Mouse (Mus musculus) heart, postnatal 25 days (tissue): Measurements from ENCODE around the gene Popdc2. TPM values are rescaled to one million over a fixed set of nuclear protein-coding genes. Genes with fewer than 3 reads are reported as not detected.

ENCODE experiments used
- DNase-seq: peaks from one replicate; pipeline ENCODE4 v3.0.0; 2022; ENCODE audit warnings: low spot score
- intact Hi-C: fragments of 180-260 bp; cut with DNase I; formaldehyde crosslinking; loops from one replicate; pipeline ENCODE4 v1.15.1; 2025
- total RNA-seq, 2 experiments: library from RNA; stranded (reverse); gene quantifications; 2 replicates each; pipeline ENCODE4 v1.2.3; 2021

The Popdc2 gene
- total RNA-seq, 2 experiments from 2014 or later = 481 to 520 TPM

DNA sequence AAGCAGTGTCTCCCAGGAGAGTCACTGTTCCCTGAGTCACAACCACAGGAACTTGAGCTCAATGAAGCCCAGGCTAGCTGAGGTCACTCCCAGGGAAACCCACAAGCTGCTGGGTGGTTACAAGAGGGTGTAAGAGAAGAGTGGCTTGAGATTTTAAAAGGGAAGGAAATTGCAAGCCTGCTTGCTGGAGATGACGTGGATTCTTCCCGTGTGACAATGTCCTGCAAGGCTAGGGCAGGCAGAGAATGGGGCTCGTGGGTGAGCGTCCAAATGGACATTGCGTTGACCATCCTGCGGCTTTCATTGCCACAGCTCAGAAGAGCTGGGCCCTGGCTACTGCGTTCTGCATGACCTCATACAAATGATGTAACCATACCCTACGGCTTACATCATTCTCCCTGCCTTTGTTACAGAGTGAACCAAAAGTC, 32.2 kb downstream of the Popdc2 start:
- no peak for DNase-seq
- intact Hi-C loops = loop anchor here (5.0 kb wide), 1 partner anchor 42 kb away; no protein-coding TSS in a partner anchor

DNA sequence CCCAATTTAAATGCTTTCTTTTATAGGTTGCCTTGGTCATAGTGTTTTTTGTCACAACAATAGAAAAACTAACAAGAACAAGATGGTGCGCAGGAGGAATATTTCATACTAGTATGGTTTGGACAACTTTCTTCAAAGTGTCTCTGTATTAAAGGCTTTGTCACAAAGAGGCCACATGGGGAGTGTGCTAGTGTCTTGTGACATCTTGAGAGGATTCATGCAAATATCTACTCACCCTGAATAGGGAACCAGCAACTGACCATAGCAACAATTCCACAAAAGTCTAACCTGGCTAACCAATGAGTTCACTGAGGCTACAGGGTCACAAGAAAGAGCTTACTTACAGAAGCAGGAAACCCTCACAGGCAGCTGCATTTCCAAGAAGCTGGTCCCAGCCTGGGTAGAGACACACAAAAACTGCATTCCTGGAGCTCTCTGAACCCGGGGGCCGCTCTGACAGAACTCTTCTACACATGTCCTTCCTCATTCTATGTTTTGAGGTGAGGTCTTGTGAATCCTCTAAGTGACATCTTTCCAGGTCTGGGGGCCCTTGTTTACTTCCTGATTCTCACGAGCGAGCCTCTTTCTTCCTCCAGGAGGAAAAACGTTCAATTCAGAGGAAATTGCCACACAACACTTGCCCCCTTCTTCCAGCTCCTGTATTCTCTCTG, 33.2 kb downstream of the Popdc2 start:
- intact Hi-C loops = loop anchor here (5.0 kb wide), 2 partner anchors 37 to 87 kb away; partner anchors contain the start of gene Pla1a
- DNase-seq = no peak

DNA sequence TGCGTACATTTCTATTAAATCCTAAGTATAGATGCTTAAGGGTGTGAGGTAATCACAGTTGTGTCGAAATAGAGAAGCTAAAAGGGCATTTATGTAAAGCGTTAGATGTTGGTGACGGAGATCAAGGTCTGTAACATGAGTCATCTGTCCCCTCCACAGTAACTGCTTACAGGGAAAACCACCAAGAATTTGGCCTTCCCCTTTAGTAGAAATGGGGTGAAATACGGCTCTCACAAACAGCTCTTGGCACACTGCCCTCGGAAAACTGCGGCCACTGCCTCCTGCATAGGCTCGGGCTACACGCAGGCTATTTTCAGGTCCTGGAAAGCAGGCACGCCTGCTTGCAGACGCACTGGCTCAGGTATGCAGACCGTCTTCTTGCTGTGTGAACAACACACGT, 34.1 kb downstream of the Popdc2 start:
- intact Hi-C loops = loop anchor here (5.0 kb wide), 2 partner anchors 36 to 86 kb away; partner anchors contain the start of gene Pla1a
- DNase-seq = peak; percentile 26

DNA sequence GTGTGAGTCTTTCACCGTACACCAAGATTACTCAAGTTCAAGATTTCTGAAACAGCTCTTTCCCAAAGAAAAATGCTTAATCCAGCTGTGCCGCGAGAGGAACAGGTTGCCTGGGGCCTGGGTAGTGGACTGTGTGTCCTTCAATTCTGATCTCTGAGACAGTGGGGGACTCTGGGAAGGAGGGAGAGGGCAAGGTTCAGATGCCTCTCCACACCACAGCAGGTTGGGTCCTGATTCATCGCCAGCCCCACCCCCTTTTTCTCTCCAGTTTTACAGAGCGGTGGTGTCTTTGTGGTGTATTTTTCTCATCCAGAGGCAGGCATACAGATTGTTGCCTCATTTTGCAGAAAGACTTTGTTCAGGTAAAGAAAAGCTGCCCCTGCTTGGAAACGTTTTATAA, 36.3 kb downstream of the Popdc2 start:
- DNase-seq = no peak
- intact Hi-C loops = loop anchor here (5.0 kb wide), 2 partner anchors 34 to 84 kb away; partner anchors contain the start of gene Pla1a

DNA sequence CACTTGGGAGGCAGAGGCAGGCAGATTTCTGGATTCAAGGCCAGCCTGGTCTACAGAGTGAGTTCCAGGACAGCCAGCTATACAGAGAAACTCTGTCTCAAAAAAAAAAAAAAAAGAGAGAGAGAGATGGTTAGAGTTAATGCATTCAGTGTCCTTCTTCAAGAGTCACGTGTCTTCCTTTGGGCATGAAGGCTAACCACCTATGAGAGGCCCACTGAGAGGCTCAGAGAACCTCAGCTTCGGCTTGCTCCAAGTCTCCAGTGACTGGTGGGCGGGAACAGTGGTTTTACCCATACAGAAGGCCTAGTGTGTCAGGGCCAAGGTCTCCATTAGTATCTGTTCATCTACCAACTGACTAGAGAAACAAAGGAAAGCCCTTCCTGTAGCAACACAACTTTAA, 37.1 kb downstream of the Popdc2 start:
- DNase-seq = no peak
- intact Hi-C loops = loop anchor here (5.0 kb wide), 2 partner anchors 33 to 83 kb away; partner anchors contain the start of gene Pla1a

DNA sequence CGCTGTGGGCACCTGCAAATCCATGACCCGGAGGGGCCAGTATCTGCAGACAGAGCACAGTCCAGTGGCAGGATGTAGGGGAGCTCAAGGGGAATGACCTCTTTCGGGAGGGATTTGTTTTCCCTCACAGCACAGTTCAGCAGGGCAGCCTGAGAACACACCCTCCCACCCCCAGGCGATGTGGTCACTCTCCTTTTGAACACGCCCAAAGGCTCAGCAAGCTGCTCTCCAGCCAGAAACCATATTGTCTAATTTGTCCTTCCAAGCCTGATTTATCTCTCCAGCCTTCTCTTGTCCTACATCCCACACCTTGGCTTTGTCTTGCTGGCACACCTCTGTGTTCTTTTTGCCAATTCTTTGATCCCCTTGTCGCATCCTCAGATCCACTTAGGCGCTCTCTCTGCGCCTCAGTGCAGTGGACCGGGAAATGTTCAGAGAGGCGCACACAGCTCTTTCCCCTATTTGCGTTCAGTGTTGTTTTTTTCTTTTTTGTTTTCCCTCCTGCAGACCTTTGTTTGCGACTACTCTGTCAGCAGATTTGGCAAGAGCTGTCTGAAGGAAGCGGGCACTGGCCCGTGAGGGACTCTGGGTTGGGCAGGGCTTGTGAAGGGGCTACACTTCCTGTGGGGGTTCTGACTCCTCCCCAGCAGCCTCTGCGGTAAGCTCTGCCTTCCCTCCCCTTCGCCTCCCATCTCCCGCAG, 37.7 kb downstream of the Popdc2 start:
- intact Hi-C loops = loop anchor here (2.0 to 5.0 kb wide), 3 partner anchors 33 to 83 kb away; partner anchors contain the start of genes Adprh and Pla1a
- peak; percentile 59 for DNase-seq

DNA sequence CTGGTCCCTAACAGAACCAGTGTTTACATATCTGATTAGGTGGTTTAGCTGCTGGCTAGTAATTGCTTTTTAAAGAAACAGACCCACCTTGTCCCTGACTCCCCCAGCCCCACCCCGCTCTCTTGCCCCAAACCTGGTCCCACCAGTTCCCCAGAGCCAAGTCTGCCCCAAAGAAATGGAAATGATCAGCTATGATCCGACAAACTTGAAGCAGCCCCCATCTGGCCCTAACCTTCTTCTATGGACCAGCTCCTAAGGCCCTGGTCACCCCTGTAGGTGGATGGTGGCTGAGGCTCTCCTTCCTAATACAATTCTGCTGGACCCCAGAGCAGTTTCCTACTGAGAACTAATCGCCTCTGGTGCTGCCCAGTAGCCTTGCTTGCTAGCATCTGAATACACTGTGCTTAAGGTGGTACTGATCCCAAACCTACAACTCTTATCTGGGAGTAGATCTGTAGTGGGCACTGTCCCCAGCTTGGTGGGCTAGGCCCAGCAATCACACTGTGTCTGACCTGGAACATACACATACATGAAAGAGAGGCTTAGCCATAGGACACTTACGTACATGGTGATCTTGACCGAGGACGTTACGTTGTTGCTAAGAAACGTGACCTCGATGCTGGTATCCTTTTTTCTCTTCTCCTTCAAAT, 38.4 kb downstream of the Popdc2 start:
- DNase-seq = no peak
- intact Hi-C loops = loop anchor here (2.0 kb wide), 1 partner anchor 52 kb away; the partner anchor contains the start of gene Adprh

DNA sequence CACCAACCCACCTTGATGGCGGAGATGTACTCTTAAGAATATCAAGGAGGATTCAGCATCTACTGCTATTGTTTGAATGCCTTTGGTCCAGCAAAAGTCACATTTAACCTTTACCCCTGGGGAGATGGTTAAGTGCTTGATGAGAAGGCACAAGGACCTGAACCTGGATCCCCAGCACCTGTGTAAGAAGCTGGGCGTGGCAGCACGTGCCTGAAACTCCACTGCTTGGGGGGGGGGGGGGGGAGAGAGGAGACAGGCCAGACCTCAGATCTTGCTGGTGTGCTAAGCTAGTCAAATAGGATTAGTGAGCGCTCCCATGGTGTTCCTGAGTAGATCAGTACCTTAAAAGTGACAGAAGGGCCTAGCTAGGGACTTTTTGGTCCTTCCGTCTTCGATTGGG, 39.5 kb downstream of the Popdc2 start:
- intact Hi-C loops = loop anchor here (2.0 kb wide), 1 partner anchor 51 kb away; the partner anchor contains the start of gene Adprh
- no peak for DNase-seq

DNA sequence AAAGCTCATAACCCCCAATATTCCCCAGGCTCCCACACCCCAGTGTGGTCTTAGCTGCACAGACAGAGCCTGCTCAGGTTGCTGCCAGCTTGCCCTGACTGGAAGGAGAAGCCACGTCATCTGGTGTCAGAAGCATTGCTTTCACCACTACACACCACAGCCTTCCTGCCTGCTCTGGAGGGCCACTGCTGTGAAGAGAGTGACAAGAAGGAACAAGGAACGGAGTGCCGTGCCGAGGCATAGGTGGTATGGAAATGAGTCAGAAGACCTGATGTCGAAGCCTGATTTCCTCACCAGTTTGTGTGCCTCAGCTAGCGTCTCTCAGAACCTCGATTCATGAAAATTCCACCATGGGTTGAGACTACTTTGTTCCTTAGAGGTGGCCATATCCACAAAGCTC, 41.6 kb downstream of the Popdc2 start:
- no peak for DNase-seq
- intact Hi-C loops = no loop called here

DNA sequence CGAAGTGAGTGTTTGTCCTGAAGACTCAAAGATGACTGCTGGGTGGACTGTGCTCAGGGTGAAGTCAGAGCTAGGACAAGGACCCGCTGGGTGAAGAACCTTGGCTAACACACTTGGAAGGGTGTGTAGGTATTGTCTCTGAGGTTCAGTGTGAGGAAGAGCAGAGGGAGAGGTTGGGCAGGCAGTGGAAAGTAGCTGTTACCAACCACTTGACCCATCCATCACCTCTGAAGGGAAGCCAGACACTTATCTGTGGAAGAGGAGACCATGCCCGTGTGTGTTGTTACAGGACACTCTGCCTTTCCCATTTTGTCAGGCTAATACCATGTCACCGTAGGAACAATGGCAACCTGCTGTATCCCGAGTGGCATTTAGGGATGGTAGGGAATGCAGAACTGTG, 44.3 kb downstream of the Popdc2 start:
- intact Hi-C loops = no loop called here
- no peak for DNase-seq

DNA sequence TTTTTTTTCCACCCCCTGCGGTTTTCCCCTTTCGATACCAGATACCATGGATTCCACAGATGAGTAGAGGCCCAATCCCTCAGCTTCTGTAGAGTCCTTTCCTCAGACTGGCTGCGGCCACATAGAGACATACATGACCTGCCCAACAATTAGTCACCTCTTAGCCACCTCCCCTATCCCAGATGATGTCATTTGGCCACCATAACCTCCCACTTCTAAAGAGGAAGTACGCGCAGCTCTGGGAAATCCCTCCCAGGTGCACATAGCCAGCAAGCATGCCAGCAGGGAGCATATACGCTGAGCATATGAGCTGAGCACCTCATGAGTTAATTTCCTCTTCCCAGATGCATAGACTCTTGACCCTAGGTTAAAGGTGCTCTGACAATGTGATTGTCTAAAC, 44.7 kb downstream of the Popdc2 start:
- intact Hi-C loops = no loop called here
- DNase-seq = no peak

DNA sequence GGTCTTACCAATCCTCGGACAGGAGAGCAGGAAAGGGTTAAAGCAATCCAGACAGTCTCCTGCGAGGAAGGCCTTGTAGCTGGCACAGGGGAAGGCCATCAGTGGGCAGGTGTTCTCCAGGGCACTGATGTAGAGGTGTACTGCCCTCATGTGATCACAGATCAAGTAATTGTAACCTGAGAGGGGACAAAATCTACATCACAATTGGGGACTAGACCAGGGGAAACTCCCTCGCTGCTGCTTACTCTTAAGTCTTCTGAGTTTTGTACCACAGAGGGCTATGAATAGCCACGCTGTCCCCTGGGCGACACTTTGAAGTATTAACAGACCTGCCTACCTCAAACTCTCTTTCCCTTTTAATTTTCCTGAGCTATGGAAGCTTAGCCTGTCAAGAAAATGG, 45.6 kb downstream of the Popdc2 start:
- intact Hi-C loops = no loop called here
- DNase-seq = no peak

DNA sequence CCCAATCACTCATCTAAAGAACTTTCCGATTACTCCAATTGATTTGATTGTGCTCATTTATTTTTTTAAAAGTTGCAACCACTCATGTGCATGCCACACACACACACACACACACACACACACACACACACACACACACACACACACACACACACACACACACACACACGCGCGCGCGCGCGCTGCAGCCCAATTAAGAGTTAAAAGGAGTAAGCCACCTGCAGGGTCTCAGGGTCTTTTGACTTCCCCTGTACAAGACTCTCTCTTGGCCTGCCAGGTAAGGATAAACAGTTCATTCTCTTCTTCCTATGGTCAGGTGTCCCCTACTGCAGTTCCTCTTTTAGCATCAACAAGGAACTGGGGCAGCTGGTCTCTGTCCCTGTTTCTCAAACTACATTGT, 46.4 kb downstream of the Popdc2 start:
- DNase-seq = no peak
- intact Hi-C loops = no loop called here

DNA sequence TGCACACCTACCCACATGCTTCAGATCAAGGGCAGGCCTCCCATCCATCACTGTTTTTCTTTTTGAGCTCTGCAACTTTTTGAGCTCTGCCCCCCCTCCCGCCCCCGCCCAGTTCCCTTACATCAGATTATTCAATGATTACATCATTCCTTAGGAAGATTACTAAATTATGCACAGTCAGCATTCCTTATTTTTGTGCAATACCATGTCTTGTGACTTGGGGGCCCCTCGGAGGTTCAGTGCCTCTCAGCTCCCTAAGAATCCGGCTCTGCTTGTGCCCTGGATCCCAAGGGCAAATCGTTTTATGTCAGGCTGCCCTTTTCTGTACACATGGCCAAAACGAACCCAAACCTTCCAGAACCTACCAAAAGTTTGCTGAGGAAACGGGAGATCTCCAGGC, 52.9 kb downstream of the Popdc2 start:
- intact Hi-C loops = no loop called here
- no peak for DNase-seq

DNA sequence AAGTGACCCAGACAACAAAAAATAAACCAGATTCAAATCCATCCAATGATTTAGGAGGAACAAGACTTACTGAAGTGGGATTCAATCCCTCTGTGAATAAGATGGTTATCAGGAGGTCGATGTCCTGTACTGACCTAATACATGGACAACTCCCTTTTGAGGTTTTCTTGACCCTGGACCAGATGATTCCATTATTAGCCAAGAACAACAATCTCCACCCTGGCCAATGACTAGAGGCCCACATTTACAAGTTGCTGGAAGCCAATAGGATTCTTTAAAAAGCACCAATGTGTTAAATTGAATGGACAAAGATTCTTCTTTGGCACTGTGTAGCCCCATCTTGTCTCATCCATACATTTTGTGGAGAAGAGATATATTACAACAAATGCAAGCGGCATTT, 63.4 kb downstream of the Popdc2 start:
- intact Hi-C loops = no loop called here
- no peak for DNase-seq

DNA sequence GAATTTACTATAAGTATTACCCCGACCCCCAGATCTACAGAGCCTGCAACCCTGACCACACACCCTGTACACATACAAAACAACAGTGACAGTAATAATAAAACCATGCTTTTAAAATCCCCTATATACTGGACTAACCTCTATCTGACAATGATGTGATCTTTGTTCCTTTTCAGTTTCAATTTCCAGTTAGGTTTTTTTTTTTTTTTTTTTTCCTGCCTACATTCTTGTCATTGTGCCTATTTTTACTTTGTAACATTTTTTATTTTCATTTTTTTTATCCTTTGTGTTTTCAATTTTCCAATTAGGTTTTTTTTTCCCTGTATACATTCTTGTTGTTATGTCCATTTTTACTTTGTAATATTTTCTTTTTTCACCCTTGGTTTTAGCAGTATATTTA, 63.8 kb downstream of the Popdc2 start:
- no peak for DNase-seq
- intact Hi-C loops = no loop called here

Other genes with a start within 250 kb of the Popdc2 start
- gene Nr1i2, start 67.4 kb upstream of the Popdc2 start, total RNA-seq = not detected
- not detected for gene Maats1, start 20.1 kb upstream of the Popdc2 start, total RNA-seq
- 100 to 1,000 TPM; 261 to 277 TPM for gene Cox17, start 15.2 kb upstream of the Popdc2 start, total RNA-seq
- not detected for gene Gm21987, start 15.2 kb upstream of the Popdc2 start, total RNA-seq
- gene Pla1a, start 70.9 kb downstream of the Popdc2 start, total RNA-seq = 1 to 10 TPM; 6.5 to 8.4 TPM
- gene Adprh, start 90.5 kb downstream of the Popdc2 start, total RNA-seq = 10 to 100 TPM; 25.8 to 28.0 TPM
- under 1 TPM; 0.16 to 0.53 TPM for gene Cd80, start 93.4 kb downstream of the Popdc2 start, total RNA-seq
- gene Timmdc1, start 160.5 kb downstream of the Popdc2 start, total RNA-seq = 10 to 100 TPM; 70.7 to 75.8 TPM
- gene Poglut1, start 188.0 kb downstream of the Popdc2 start, total RNA-seq = 10 to 100 TPM in 1 of 2 experiments, 1 to 10 TPM in 1; 9.5 to 10.4 TPM
- gene Tmem39a, start 196.5 kb downstream of the Popdc2 start, total RNA-seq = 10 to 100 TPM; 18.3 to 27.7 TPM